Mouse (Mus musculus) erythroblast, embryonic 14.5 days (primary cell): ENCODE data around the gene Acot3. TPM values are rescaled to one million over a fixed set of nuclear protein-coding genes. Genes with fewer than 3 reads are reported as not detected.
A peak's percentile ranks its signal among the peaks of the same experiment; 100 is the strongest.
"Not testable (repeated sequence)": the region's sequence is repeated elsewhere in the genome, so short reads cannot be mapped to it uniquely, and the experiment has no call there.

ENCODE experiments used
- H3K27me3 ChIP-seq: 2 replicates; pipeline ENCODE4 v1.6.1; 2012; ENCODE audit warnings: inconsistent platforms; ENCODE audit not compliant: control insufficient read depth
- H3K36me3 ChIP-seq: 2 replicates; pipeline ENCODE4 v1.6.1; 2012; ENCODE audit warnings: mild to moderate bottlenecking, inconsistent platforms; ENCODE audit not compliant: control insufficient read depth
- H3K4me1 ChIP-seq: 2 replicates; pipeline ENCODE4 v1.6.1; 2012; ENCODE audit warnings: inconsistent platforms; ENCODE audit not compliant: control insufficient read depth
- H3K4me3 ChIP-seq: replicated peaks from 2 replicates; pipeline ENCODE3; 2012; ENCODE audit warnings: moderate library complexity, mild to moderate bottlenecking, inconsistent platforms
- H3K9me3 ChIP-seq: 2 replicates; pipeline ENCODE4 v1.6.1; 2012; ENCODE audit warnings: low read length, inconsistent platforms, mixed read lengths; ENCODE audit not compliant: control insufficient read depth
- GATA1 ChIP-seq: IDR thresholded peaks from 2 replicates; pipeline ENCODE4 v1.6.1; 2012; ENCODE audit warnings: low read length, inconsistent platforms, mixed read lengths
- TAL1 ChIP-seq: IDR thresholded peaks from 3 replicates; pipeline ENCODE4 v1.6.1; 2012; ENCODE audit warnings: low read length, inconsistent platforms, mixed read lengths
- polyA plus RNA-seq: library from polyadenylated mRNA; stranded (reverse); fragments of >175 nt; gene quantifications from 2 replicates; pipeline ENCODE4 v1.2.3, GENCODE M21; 2012

Acot3 gene
- polyA plus RNA-seq, 1 experiment = 0.02 TPM

DNA sequence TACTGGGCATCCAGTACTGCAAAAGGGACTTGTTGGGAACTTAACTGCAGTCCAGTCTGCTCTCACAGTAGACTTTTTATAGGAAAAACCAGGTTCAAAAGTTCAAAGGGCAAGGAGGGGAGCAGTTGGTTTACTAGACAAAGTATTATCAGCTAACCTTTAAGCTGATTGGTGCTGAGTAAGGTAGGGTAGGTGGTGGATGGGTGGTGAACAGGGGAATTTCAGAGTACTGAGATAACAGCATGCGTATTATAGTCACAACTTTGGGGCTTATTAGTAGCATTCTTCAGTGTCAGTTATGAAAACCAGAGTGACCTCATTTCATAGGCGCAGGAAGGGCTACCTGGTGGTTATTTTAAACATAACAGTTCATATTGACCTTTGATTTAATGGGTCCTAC is 47.7 kb downstream of the Acot3 start:
- no peak overlapping the region for H3K4me3 ChIP-seq
- no peaks in the 10 kb centered on the region for H3K36me3 ChIP-seq
- H3K9me3 ChIP-seq = peaks cover 5% of the 10 kb centered on the region; the same call in 1 of the 2 replicates
- H3K4me1 ChIP-seq = peaks cover 19% of the 10 kb centered on the region
- H3K27me3 ChIP-seq = no peaks in the 10 kb centered on the region
- TF ChIP-seq TAL1 (no peak), GATA1 (no peak)

DNA sequence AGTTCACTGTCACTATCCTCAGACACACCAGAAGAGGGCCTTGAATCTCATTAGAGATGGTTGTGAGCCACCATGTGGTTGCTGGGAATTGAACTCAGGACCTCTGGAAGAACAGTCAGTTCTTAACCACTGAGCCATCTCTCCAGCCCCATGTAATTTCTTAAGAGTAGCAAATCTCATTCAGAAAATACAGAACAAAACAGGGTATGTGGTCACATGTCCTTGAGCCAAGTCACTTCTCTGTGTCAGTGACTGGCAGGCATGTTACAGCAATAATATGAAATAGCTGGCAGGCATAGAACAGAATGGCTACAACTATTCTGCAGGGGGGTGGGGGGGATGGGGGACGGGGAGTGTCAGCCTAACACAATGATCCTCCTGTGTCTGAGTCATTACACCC is 48.1 kb downstream of the Acot3 start:
- H3K4me3 ChIP-seq = no peak overlapping the region
- H3K27me3 ChIP-seq = no peaks in the 10 kb centered on the region
- peaks cover 19% of the 10 kb centered on the region for H3K4me1 ChIP-seq
- TF ChIP-seq GATA1 (no peak), TAL1 (no peak)
- peaks cover 5% of the 10 kb centered on the region; the same call in 1 of the 2 replicates for H3K9me3 ChIP-seq
- H3K36me3 ChIP-seq = no peaks in the 10 kb centered on the region

DNA sequence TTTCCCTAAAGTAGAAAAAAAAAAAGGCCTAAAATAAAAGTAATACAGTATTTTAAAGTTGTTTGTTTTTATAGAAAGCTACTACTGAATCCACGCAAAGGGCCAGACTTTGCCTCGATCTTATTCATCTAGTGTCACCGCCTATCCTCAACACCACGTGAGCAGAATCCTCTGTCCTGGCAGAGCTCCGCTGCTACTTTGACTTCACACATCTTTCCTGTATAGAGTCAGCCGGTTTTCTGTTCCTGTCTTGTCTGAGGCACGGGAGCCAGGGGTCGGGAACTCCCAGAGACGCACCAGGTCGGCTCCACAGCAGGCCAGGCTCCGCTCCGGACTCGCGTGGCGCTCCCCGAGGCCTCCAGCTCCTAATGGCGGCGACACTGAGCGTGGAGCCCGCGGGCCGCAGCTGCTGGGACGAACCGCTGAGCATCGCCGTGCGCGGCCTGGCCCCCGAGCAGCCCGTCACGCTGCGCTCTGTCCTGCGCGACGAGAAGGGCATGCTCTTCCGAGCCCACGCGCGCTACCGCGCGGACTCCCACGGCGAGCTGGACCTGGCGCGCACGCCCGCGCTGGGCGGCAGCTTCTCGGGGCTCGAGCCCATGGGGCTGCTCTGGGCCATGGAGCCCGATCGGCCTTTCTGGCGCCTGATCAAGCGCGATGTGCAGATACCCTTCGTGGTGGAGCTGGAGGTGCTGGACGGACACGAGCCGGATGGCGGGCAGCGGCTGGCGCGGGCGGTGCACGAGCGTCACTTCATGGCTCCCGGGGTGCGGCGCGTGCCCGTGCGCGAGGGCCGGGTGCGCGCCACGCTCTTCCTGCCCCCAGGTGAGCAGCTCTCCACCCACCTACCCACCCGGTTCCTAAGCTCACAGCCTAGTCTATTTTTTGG is 48.9 kb downstream of the Acot3 start, which contains the start of gene Acot6:
TSS of gene Acot6 (plus strand) at position 51 of the 889 bp plus-strand sequence.
- H3K27me3 ChIP-seq, H3K9me3 ChIP-seq, H3K36me3 ChIP-seq: not testable (repeated sequence)
- H3K4me3 ChIP-seq = peak within 1 kb of the TSS; percentile 66
- peaks cover 19% of the 10 kb centered on the region for H3K4me1 ChIP-seq

DNA sequence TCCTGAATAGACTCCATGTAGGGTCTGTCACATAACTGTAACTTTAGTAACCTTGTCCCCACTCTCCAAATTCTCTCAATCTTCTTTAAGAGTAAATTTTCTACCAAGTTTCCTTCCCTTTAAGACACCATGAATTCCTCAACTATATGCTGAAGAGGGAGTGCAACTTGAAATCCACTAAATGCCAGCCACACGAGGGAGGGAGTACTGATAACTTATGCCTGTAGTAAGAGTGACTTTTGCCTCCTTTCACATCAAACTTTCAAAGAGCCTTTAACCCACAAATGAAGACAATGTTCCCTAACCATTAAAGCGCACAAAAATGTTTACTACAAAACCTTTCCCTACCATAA is 49.5 kb downstream of the Acot3 start:
- peaks cover 19% of the 10 kb centered on the region for H3K4me1 ChIP-seq
- H3K4me3 ChIP-seq = peak overlapping the region; percentile 66
- TF ChIP-seq GATA1 (no peak), TAL1 (no peak)

GRCm38 (mm10) chr12:84107012-84107411 is 55.1 kb downstream of the Acot3 start:
- Histone ChIP-seq H3K4me3 (no peak overlapping the region), H3K36me3 (no peaks in the 10 kb centered on the region), H3K9me3 (no peaks in the 10 kb centered on the region), H3K4me1 (no peaks in the 10 kb centered on the region; the same call in 1 of the 2 replicates), H3K27me3 (no peaks in the 10 kb centered on the region)
- TF ChIP-seq TAL1 (no peak), GATA1 (no peak)

More for the DNA sequence above, 49.5 kb downstream of the Acot3 start:
- H3K36me3 ChIP-seq = no peaks in the 10 kb centered on the region
- H3K9me3 ChIP-seq = no peaks in the 10 kb centered on the region
- no peaks in the 10 kb centered on the region for H3K27me3 ChIP-seq

- no peak overlapping the region for H3K4me3 ChIP-seq
- H3K9me3 ChIP-seq = no peaks in the 10 kb centered on the region
- H3K36me3 ChIP-seq = no peaks in the 10 kb centered on the region
- H3K27me3 ChIP-seq = no peaks in the 10 kb centered on the region
- TF ChIP-seq TAL1 (no peak), GATA1 (no peak)
- H3K4me1 ChIP-seq = no peaks in the 10 kb centered on the region; the same call in 1 of the 2 replicates
These were observed 55.7 kb downstream of the Acot3 start for GRCm38 (mm10) chr12:84107692-84108091.

GRCm38 (mm10) chr12:84109924-84110323 is 58.0 kb downstream of the Acot3 start:
- Histone ChIP-seq H3K4me1 (peaks cover 8% of the 10 kb centered on the region), H3K4me3 (no peak overlapping the region), H3K27me3 (no peaks in the 10 kb centered on the region), H3K36me3 (no peaks in the 10 kb centered on the region), H3K9me3 (no peaks in the 10 kb centered on the region)
- TF ChIP-seq TAL1 (no peak), GATA1 (no peak)

Other genes starting within 250 kb of the Acot3 start
- 0.85 and 0.86 TPM in 2 replicates for gene Numb, start 130.2 kb upstream of the Acot3 start, polyA plus RNA-seq
- 0.49 and 0.98 TPM in 2 replicates for gene Riox1, start 101.5 kb upstream of the Acot3 start, polyA plus RNA-seq
- gene Heatr4, start 67.3 kb upstream of the Acot3 start, polyA plus RNA-seq = not detected in 2 replicates
- gene Acot2, start 64.3 kb upstream of the Acot3 start, polyA plus RNA-seq = 0.05 TPM in 1 of 2 replicates, not detected in the other
- 0.01 and 0.05 TPM in 2 replicates for gene Acot1, start 42.7 kb upstream of the Acot3 start, polyA plus RNA-seq
- gene Acot4, start 13.8 kb upstream of the Acot3 start, polyA plus RNA-seq = 0.01 and 0.06 TPM in 2 replicates
- not detected in 2 replicates for gene Gm49366, start 13.2 kb upstream of the Acot3 start, polyA plus RNA-seq
- not detected in 2 replicates for gene Acot5, start 17.2 kb downstream of the Acot3 start, polyA plus RNA-seq
- not detected in 2 replicates for gene Acot6, start 48.5 kb downstream of the Acot3 start, polyA plus RNA-seq
- gene Dnal1, start 62.2 kb downstream of the Acot3 start, polyA plus RNA-seq = not detected in 2 replicates
- gene Pnma1, start 96.3 kb downstream of the Acot3 start, polyA plus RNA-seq = 0.02 and 0.03 TPM in 2 replicates
- 2.1 and 2.8 TPM in 2 replicates for gene Elmsan1, start 166.7 kb downstream of the Acot3 start, polyA plus RNA-seq
- gene Ptgr2, start 233.1 kb downstream of the Acot3 start, polyA plus RNA-seq = 0.32 TPM in 2 replicates